ENCODE assay signal across 7 mouse cellular contexts in genomic region chr15:98632921-98633320, GRCm38 (mm10). TPM values are rescaled to one million over a fixed set of nuclear protein-coding genes. Genes with fewer than 3 reads are reported as not detected.
DNase-seq lines count a peak whose midpoint lies in the region; ATAC-seq and TF ChIP-seq lines count a peak whose summit lies in the region.

No protein-coding gene starts in this region.

- H3K4me1 ChIP-seq in CH12.LX (ENCODE audit: control insufficient read depth in 1 of 2, insufficient read depth in 2 of 2), result peaks cover 12 to 45% of the 10 kb centered on the region in 2 experiments
- H3K4me1 ChIP-seq in forebrain, embryonic 15.5 days, result peaks cover 64% of the 10 kb centered on the region
- peaks cover 85% of the 10 kb centered on the region for H3K4me1 ChIP-seq in midbrain, embryonic 13.5 days (replicated peaks)

- no peak for TF ChIP-seq EP300 in CH12.LX (IDR thresholded peaks at IDR 0.05; ENCODE audit: low read length)

- no peak for TF ChIP-seq POLR2A in CH12.LX (IDR thresholded peaks at IDR 0.05; ENCODE audit: low read depth, low read length)

- no peak for ATAC-seq in forebrain, embryonic 15.5 days (replicated peaks)
- no peak; the same call in 1 of the 2 replicates for ATAC-seq in midbrain, embryonic 13.5 days

- no peak for TF ChIP-seq CTCF in CH12.LX (conservative IDR thresholded peaks at IDR 0.05 in 1 of 2, IDR thresholded peaks at IDR 0.05 in 1 of 2; ENCODE audit: low read depth in 2 of 2, low read length in 2 of 2)

- in situ Hi-C loops in CH12.LX (cut with MboI; ENCODE audit: low pct_ligation_motif_present, low pct_unique_long_range_greater_than_20kb, low sequenced_read_pairs), result loop anchor here (5.0 kb wide), 1 partner anchor 66 kb away; no protein-coding TSS in a partner anchor

- H3K27me3 ChIP-seq in CH12.LX (replicated peaks), result peaks cover 96% of the 10 kb centered on the region
- peaks cover 11% of the 10 kb centered on the region; the same call in 1 of the 2 replicates for H3K27me3 ChIP-seq in forebrain, embryonic 15.5 days
- H3K27me3 ChIP-seq in midbrain, embryonic 13.5 days, result peaks cover 17% of the 10 kb centered on the region

- no peak overlapping the region for H3K9ac ChIP-seq in CH12.LX (ENCODE audit: insufficient read depth, low read depth)
- H3K9ac ChIP-seq in forebrain, embryonic 15.5 days (replicated peaks), result peak overlapping the region; percentile 91
- peak overlapping the region; percentile 96 for H3K9ac ChIP-seq in midbrain, embryonic 13.5 days (replicated peaks)

- DNase-seq in A20 (ENCODE audit: low read depth, low spot score), result peak; percentile 37
- peak; percentile 70 for DNase-seq in CH12.LX (ENCODE audit: extremely low read depth)
- DNase-seq in Muller cell, postnatal 12 days (ENCODE audit: inconsistent ontology term), result no peak
- no peak for DNase-seq in yolk sac, embryonic 10.5 days (ENCODE audit: low spot score)
- no peak for DNase-seq in frontal cortex, postnatal 25 days (ENCODE audit: low spot score in 2 of 2)

- H3K4me3 ChIP-seq in CH12.LX (replicated peaks in 1 of 3; ENCODE audit: low read depth in 2 of 3, low read length in 2 of 3, poor library complexity in 1 of 3), result no peak overlapping the region
- peak overlapping the region; percentile 76 for H3K4me3 ChIP-seq in forebrain, embryonic 15.5 days
- H3K4me3 ChIP-seq in midbrain, embryonic 13.5 days (replicated peaks), result peak overlapping the region; percentile 78

- dilution Hi-C loops in CH12.LX (cut with MboI; ENCODE audit: extremely low pct_ligation_motif_present, extremely low pct_unique_long_range_greater_than_20kb, low sequenced_read_pairs), result no loop called here

- no peak overlapping the region for H3K27ac ChIP-seq in CH12.LX (ENCODE audit: insufficient read depth, low read depth)
- peak overlapping the region; percentile 98 for H3K27ac ChIP-seq in forebrain, embryonic 15.5 days (replicated peaks)
- H3K27ac ChIP-seq in midbrain, embryonic 13.5 days, result peak overlapping the region; percentile 99

- WGBS in forebrain, embryonic 15.5 days, result 2% methylated on average over 4 of the region's 4 CpGs
- WGBS in midbrain, embryonic 13.5 days, result 1% methylated on average over 4 of the region's 4 CpGs

- H3K36me3 ChIP-seq in CH12.LX (replicated peaks in 1 of 2; ENCODE audit: control insufficient read depth in 1 of 2, insufficient read depth in 1 of 2, low read length in 1 of 2), result no peaks in the 10 kb centered on the region
- H3K36me3 ChIP-seq in forebrain, embryonic 15.5 days, result peaks cover 3% of the 10 kb centered on the region; the same call in 1 of the 2 replicates
- H3K36me3 ChIP-seq in midbrain, embryonic 13.5 days, result peaks cover 6% of the 10 kb centered on the region; the same call in 1 of the 2 replicates

- H3K4me2 ChIP-seq in CH12.LX (ENCODE audit: insufficient read depth, low read depth, poor library complexity, severe bottlenecking), result no peak overlapping the region
- peak overlapping the region; percentile 86 for H3K4me2 ChIP-seq in forebrain, embryonic 15.5 days (replicated peaks)
- H3K4me2 ChIP-seq in midbrain, embryonic 13.5 days (replicated peaks), result peak overlapping the region; percentile 93

- H3K79me2 ChIP-seq in CH12.LX (replicated peaks; ENCODE audit: control insufficient read depth, extremely low read depth, insufficient read depth, poor library complexity, severe bottlenecking), result no peaks in the 10 kb centered on the region

- H3K9me3 ChIP-seq in CH12.LX (replicated peaks; ENCODE audit: low read length), result no peaks in the 10 kb centered on the region
- H3K9me3 ChIP-seq in forebrain, embryonic 15.5 days, result no peaks in the 10 kb centered on the region
- no peaks in the 10 kb centered on the region for H3K9me3 ChIP-seq in midbrain, embryonic 13.5 days

- no peak for TF ChIP-seq RAD21 in CH12.LX (IDR thresholded peaks at IDR 0.05; ENCODE audit: low read depth, low read length)

TF ChIP-seq in CH12.LX, 34 proteins besides CTCF, POLR2A, EP300 and RAD21:
- TF ChIP-seq USF1 (IDR thresholded peaks at IDR 0.05; ENCODE audit: low read depth, low read length), result no peak
- no peak for TF ChIP-seq TBP (conservative IDR thresholded peaks at IDR 0.05; ENCODE audit: low read depth, low read length)
- TF ChIP-seq MXI1 (IDR thresholded peaks at IDR 0.05; ENCODE audit: low read depth, low read length), result 0 out of 2 replicates have a peak, but pooled peaks have one; percentile 47
- peak; percentile 13; the same call in 1 of the 2 replicates for TF ChIP-seq IRF4 (IDR thresholded peaks at IDR 0.05; ENCODE audit: low read depth, low read length)
- no peak for TF ChIP-seq UBTF (IDR thresholded peaks at IDR 0.05; ENCODE audit: low read depth, low read length)

RNA-seq across cellular contexts. Expression of gene Cacnb3, which starts 2.3 kb away (rescaled TPM):
- 2.9 and 4.3 TPM in 2 replicates for total RNA-seq in CH12.LX (2012; rRNA removed)
- 2.3 and 2.5 TPM in 2 replicates for total RNA-seq in CH12.LX (2014; rRNA removed)
- polyA plus RNA-seq in CH12.LX (2012; ENCODE audit: insufficient read length, low read depth), result 5.7 and 7.0 TPM in 2 replicates
- polyA plus RNA-seq in forebrain, embryonic 15.5 days (2015; fragmentation: Nextera tagmentation; extraction: Ambion mirVana), result 134 and 138 TPM in 2 replicates
- 139 and 157 TPM in 2 replicates for polyA plus RNA-seq in midbrain, embryonic 13.5 days (2015; fragmentation: Nextera tagmentation; extraction: Ambion mirVana)

RNA-seq across cellular contexts. Expression of gene Adcy6, which starts 23.0 kb away (rescaled TPM):
- total RNA-seq in CH12.LX (2012; rRNA removed) (1.5 and 2.6 TPM in 2 replicates), CH12.LX (2014; rRNA removed) (0.05 TPM in 1 of 2 replicates, not detected in the other)
- 0.06 and 0.11 TPM in 2 replicates for polyA plus RNA-seq in CH12.LX (2012; ENCODE audit: insufficient read length, low read depth)
- 12.5 and 13.8 TPM in 2 replicates for polyA plus RNA-seq in forebrain, embryonic 15.5 days (2015; fragmentation: Nextera tagmentation; extraction: Ambion mirVana)
- 10.6 and 13.0 TPM in 2 replicates for polyA plus RNA-seq in midbrain, embryonic 13.5 days (2015; fragmentation: Nextera tagmentation; extraction: Ambion mirVana)

RNA-seq across cellular contexts. Expression of gene Ddx23, which starts 29.8 kb away (rescaled TPM):
- total RNA-seq in CH12.LX (2012; rRNA removed) (103 and 132 TPM in 2 replicates), CH12.LX (2014; rRNA removed) (58.5 and 59.4 TPM in 2 replicates)
- 148 and 181 TPM in 2 replicates for polyA plus RNA-seq in CH12.LX (2012; ENCODE audit: insufficient read length, low read depth)
- 23.5 and 25.0 TPM in 2 replicates for polyA plus RNA-seq in forebrain, embryonic 15.5 days (2015; fragmentation: Nextera tagmentation; extraction: Ambion mirVana)
- polyA plus RNA-seq in midbrain, embryonic 13.5 days (2015; fragmentation: Nextera tagmentation; extraction: Ambion mirVana), result 28.6 and 29.5 TPM in 2 replicates

RNA-seq across cellular contexts. Expression of gene Rnd1, which starts 44.3 kb away (rescaled TPM):
- 3.8 and 6.3 TPM in 2 replicates for total RNA-seq in CH12.LX (2012; rRNA removed)
- total RNA-seq in CH12.LX (2014; rRNA removed), result 5.8 and 9.4 TPM in 2 replicates
- 5.7 and 6.0 TPM in 2 replicates for polyA plus RNA-seq in CH12.LX (2012; ENCODE audit: insufficient read length, low read depth)
- polyA plus RNA-seq in forebrain, embryonic 15.5 days (2015; fragmentation: Nextera tagmentation; extraction: Ambion mirVana), result 11.0 and 12.8 TPM in 2 replicates
- polyA plus RNA-seq in midbrain, embryonic 13.5 days (2015; fragmentation: Nextera tagmentation; extraction: Ambion mirVana), result 10.2 and 12.7 TPM in 2 replicates

Comparison
In these comparisons a context has a peak if more than half of its experiments do, and no peak if none do; other contexts are left out.
1. DNase-seq: peak in A20 (single experiment) and CH12.LX (single experiment); none in Muller cell, postnatal 12 days (single experiment), yolk sac, embryonic 10.5 days (single experiment) and frontal cortex, postnatal 25 days (0 of 2).
2. H3K4me3 ChIP-seq: peak in forebrain, embryonic 15.5 days (single experiment) and midbrain, embryonic 13.5 days (single experiment); none in CH12.LX (0 of 3).
3. RNA of gene Cacnb3, which starts 2.3 kb away (polyA plus RNA-seq): 139 to 157 TPM in midbrain, embryonic 13.5 days and 134 to 138 TPM in forebrain, embryonic 15.5 days; 5.7 to 7.0 TPM in CH12.LX; every median in the first group is over 10 times any median in the second.
4. RNA of gene Adcy6, which starts 23.0 kb away (polyA plus RNA-seq): 10.6 to 13.0 TPM in midbrain, embryonic 13.5 days and 12.5 to 13.8 TPM in forebrain, embryonic 15.5 days; 0.06 to 0.11 TPM in CH12.LX; every median in the first group is over 10 times any median in the second.